8 mouse cellular contexts compared by ENCODE assay signal in genomic region chr11:3288521-3289301, GRCm38 (mm10). TPM values are rescaled to one million over a fixed set of nuclear protein-coding genes. Genes with fewer than 3 reads are reported as not detected.
DNase-seq lines count a peak whose midpoint lies in the region; ATAC-seq and TF ChIP-seq lines count a peak whose summit lies in the region.

TSS of gene Patz1 (plus strand) at chr11:3288874.

- peak within 1 kb of the TSS; percentile 100 for H3K27ac ChIP-seq in left cerebral cortex, adult 2 months
- H3K27ac ChIP-seq in macrophage, result peak within 1 kb of the TSS; percentile 41

- H3K4me3 ChIP-seq in left cerebral cortex, adult 2 months, result peak within 1 kb of the TSS; percentile 75
- peak within 1 kb of the TSS; percentile 41 for H3K4me3 ChIP-seq in macrophage (ENCODE audit: inconsistent target)

- WGBS in macrophage (ENCODE audit: missing documents), result 2% methylated on average over 41 of the region's 41 CpGs

- DNase-seq in thymus, postnatal 0 days (ENCODE audit: low spot score), result peak; percentile 53
- no peak for DNase-seq in thymus, postnatal 25 days
- DNase-seq in gastrocnemius, postnatal 14 days, result peak; percentile 47
- DNase-seq in hindlimb bud, embryonic 11.5 days (ENCODE audit: extremely low spot score, low read depth, low spot score), result peak; percentile 39
- DNase-seq in left cerebral cortex, adult 2 months (ENCODE audit: extremely low spot score in 1 of 2, low spot score in 2 of 2), result peak; percentile 37 to 44
- peak; percentile 49 to 62 for DNase-seq in right cerebral cortex, adult 2 months (ENCODE audit: low spot score in 2 of 2)

- no peak for TF ChIP-seq CTCF in left cerebral cortex, adult 2 months (IDR thresholded peaks at IDR 0.05)

- intact Hi-C loops in gastrocnemius, postnatal 14 days (cut with DNase I; ENCODE audit: low total_unique reads), result no loop called here
- intact Hi-C loops in left cerebral cortex, adult 2 months (cut with DNase I), result no loop called here

- peak; percentile 15 for ATAC-seq in common myeloid progenitor, adult 5-6 weeks (replicated peaks; ENCODE audit: low read depth, poor library complexity, severe bottlenecking)

- H3K79me2 ChIP-seq in macrophage (ENCODE audit: inconsistent target), result peaks cover 30% of the 10 kb centered on the region

- H3K36me3 ChIP-seq in macrophage (ENCODE audit: inconsistent target), result peaks cover 3% of the 10 kb centered on the region; the same call in 1 of the 2 replicates

RNA-seq across cellular contexts. Expression of gene Patz1, which starts in this region (rescaled TPM):
- polyA plus RNA-seq in thymus, postnatal 0 days (2015; fragmentation: Nextera tagmentation; extraction: Ambion mirVana), result 87.6 and 91.1 TPM in 2 replicates
- 67.6 and 72.7 TPM in 2 replicates for total RNA-seq in common myeloid progenitor, adult 5-6 weeks (2017)
- total RNA-seq in gastrocnemius, postnatal 14 days (2021), result 10 to 100 TPM; 11.8 to 12.8 TPM
- 10 to 100 TPM; 41.5 to 46.9 TPM for total RNA-seq in left cerebral cortex, adult 2 months (2021)
- total RNA-seq in macrophage (2018; cell fraction: chromatin; rRNA removed), result 10 to 100 TPM in 16 of 26 experiments, 1 to 10 TPM in 10; 2.9 to 42.8 (median 13.5) TPM
- 10 to 100 TPM in 14 of 26 experiments, 1 to 10 TPM in 12; 3.3 to 19.2 (median 10.3) TPM for total RNA-seq in macrophage (2018; cell fraction: cytosol; rRNA removed)
- total RNA-seq in macrophage (2018; cell fraction: nucleus; rRNA removed), result 10 to 100 TPM in 17 of 26 experiments, 1 to 10 TPM in 9; 5.3 to 37.7 (median 14.6) TPM
- 10.9 to 14.0 TPM (median 10.9 TPM) in 3 replicates for polyA plus RNA-seq in macrophage (2018)
